Mouse (Mus musculus) liver, adult (tissue): ENCODE results near the gene Lhfpl2.
A peak's percentile ranks its signal among the peaks of the same experiment; 100 is the strongest.

Source experiments
- GATA4 ChIP-seq: IDR thresholded peaks from 2 replicates; pipeline ENCODE4 v1.6.1; 2014; ENCODE audit warnings: mild to moderate bottlenecking, low read length; ENCODE audit not compliant: insufficient replicate concordance

Lhfpl2 gene

DNA sequence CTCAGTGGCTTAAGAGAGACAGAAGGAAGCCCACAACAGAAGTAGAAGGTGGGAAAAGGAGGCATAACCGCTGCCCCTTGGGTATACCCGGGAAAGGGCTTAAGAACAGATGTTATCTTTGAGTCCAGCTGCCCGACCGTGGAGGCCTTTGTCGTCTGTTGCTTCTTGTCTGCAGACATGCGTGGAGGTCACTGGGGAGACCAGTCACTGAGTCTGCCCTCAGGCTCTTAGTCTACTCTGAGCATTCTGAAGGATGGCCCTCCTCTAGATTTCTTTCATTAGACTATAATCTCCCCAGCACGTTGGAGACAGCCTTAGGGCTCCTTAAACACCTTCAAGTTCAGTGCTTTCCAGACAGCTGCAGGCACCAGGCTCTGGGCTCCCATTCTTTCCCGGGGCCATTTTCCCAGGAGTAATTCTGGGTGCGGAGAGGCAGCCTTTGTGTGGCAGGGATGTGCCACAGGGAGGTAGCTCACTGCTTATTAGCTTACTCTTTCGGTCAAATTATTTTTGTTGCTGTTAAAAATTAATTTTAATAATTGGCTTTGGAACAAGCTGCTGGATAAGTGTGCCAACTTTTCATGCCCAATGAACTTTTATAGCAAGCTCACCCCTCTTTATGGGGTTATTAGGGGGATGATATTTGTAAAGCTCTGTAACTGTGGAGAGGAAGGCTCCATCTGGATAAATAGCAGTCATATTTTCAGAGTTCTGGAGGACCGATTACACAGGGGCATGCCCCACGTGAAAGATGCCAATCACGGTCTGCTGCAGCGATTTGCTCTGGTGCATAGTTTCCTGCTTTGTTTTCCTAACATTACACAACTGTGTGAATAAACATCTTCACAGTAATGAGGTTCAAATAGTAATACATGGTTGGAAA, 19.8 kb downstream of the Lhfpl2 start:
- no peak for TF ChIP-seq GATA4

DNA sequence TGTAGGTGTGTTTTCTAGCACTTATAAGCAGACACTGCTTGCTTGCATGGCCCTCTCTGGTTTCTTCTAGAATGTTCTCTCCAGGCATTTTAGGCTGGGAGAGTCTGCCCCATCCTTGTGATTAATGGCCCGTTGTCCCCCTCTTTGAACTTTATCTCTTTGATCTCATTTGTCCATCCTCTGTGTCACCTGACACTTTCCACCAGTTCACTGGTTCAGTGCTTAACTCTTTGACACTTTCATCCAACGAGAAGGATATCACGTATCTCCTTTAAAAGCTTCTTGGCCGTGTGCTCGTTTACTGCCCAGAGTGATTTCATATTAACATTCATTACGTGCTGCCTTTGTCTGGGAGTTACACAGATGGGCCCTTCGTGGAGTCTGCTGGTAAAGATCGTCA, 25.6 kb downstream of the Lhfpl2 start:
- TF ChIP-seq GATA4 = no peak

- no peak for TF ChIP-seq GATA4
Measured at GRCm38 (mm10) chr13:94084220-94085126, 26.9 kb downstream of the Lhfpl2 start.

DNA sequence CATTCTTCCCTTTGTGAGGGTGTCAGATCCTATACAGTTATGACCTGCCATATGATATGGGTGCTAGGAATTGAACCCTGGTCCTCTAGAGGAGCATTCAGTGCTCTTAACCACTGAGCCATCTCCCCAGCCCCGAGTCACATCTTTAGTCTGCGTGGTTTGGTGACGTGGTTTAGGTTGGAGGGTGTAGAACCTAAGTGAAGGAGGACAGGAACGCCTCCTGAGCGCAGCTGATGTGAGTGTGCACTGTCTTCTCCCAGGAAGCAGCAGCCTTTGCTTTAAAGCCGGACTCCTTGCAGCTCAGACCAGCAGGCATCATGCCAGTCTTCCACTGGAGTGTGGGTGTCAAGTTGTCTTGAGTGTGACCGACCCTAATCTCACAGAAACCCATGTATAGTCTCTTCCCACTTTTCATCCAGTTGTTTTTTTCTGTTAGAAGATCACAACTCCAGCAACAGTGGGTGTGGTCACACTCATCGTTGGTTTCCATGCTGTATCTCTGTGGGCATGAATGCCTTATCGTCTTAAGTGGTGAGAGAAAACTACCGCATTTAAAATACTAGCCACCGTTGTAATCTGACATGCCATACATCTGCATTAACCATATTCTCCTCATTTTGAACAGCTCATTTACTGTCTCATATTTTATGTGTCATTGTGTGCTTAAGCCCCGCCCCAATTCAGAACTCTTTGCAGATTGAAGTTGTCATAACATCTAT, 28.7 kb downstream of the Lhfpl2 start:
- TF ChIP-seq GATA4 = no peak

- TF ChIP-seq GATA4 = no peak
Measured at GRCm38 (mm10) chr13:94087061-94087460, 29.5 kb downstream of the Lhfpl2 start.

- no peak for TF ChIP-seq GATA4
Measured at GRCm38 (mm10) chr13:94088788-94089187, 31.2 kb downstream of the Lhfpl2 start.

DNA sequence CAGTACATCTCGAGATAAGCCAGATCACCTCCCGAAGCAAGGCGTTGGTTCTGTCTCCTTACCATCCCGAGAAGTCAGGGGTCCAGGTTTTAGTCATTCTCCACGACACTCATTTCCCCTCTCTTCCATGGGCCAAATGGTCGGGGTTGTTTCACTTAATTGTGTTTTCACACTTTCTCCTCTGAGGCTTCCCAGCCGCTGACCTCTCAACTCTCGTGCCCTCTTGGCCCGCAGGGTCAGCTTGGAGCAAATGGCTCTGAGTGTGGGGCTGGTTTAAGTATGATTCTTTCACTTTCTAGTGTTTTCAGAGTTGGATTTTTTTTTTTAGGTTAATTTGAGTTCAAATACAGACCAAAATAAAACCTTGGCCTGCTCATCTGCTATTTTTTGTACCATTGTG, 31.7 kb downstream of the Lhfpl2 start:
- no peak for TF ChIP-seq GATA4

- TF ChIP-seq GATA4 = peak; percentile 69; the same call in 1 of the 2 replicates
Measured at GRCm38 (mm10) chr13:94091366-94091765, 33.8 kb downstream of the Lhfpl2 start.

DNA sequence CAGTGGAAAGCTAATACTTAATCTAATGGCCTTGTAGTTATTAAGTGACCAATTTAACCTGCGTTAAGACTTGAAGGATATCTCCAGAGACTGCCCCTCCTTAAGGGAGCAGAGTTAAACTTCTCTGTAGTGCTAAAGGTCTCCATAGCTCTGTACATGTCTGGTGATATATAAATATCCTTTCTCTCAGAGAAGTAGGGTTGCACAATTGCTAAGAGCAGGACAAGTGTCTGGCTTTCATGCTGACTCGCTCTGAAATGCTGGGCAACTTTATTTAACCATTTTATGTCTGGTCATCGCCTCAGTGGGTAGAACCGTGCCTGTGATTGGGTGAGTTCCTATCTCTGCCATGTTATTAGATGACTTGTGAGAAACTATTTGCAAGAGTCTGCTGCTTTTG, 36.6 kb downstream of the Lhfpl2 start:
- TF ChIP-seq GATA4 = no peak

- no peak for TF ChIP-seq GATA4
Measured at GRCm38 (mm10) chr13:94094625-94095024, 37.0 kb downstream of the Lhfpl2 start.

- TF ChIP-seq GATA4 = no peak
Measured at GRCm38 (mm10) chr13:94095202-94095601, 37.6 kb downstream of the Lhfpl2 start.

- no peak for TF ChIP-seq GATA4
Measured at GRCm38 (mm10) chr13:94097667-94098066, 40.1 kb downstream of the Lhfpl2 start.

GRCm38 (mm10) chr13:94098369-94099084, 40.9 kb downstream of the Lhfpl2 start:
- no peak for TF ChIP-seq GATA4

DNA sequence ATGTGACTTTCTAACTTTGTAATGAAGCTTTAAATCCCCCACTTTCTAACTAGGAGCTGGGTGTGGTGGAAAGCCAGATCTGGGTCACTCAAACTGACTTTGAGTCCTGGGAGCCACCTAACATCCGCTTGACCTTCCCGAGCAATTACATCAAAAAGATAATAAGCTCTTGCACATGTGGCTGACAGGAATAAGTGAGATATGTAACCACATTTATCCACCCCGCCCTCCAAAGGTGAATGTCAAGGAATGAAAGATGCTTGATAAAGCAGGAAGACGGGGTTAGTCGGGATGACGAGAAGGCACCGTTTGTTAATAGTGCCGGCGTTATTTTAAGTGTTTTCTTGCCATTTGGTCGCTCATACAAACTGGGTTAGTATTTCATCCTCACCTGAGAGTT, 41.5 kb downstream of the Lhfpl2 start:
- no peak for TF ChIP-seq GATA4

DNA sequence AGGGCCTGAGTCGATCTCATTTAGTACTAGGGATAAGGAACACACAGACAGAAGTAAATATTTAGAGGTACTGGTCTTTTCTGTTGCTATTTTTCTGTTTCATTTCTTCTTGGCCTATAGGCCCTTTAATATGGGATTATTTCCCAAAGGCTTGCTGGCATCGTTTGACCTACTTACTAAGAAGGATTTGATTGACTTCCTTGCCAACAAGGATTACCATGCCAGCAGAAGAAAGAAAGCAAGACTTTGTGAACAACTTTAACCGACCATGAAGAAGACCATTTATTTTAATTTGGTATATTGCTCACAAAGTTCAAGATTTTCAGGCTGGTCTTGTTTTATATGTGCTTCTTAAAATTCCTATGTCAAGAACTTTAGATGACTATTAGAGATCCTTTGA, 42.8 kb downstream of the Lhfpl2 start:
- TF ChIP-seq GATA4 = no peak
